Mouse (Mus musculus): ENCODE measurements at regions not wholly inside any gene's neighbourhood (a gene's known extent, or its start where the extent isn't known, plus 50 kb on each side); places are given as distances from the start of the nearest gene placed in this dataset.
"Not testable (repeated sequence)": the region's sequence is repeated elsewhere in the genome, so short reads cannot be mapped to it uniquely, and the experiment has no call there.

DNA sequence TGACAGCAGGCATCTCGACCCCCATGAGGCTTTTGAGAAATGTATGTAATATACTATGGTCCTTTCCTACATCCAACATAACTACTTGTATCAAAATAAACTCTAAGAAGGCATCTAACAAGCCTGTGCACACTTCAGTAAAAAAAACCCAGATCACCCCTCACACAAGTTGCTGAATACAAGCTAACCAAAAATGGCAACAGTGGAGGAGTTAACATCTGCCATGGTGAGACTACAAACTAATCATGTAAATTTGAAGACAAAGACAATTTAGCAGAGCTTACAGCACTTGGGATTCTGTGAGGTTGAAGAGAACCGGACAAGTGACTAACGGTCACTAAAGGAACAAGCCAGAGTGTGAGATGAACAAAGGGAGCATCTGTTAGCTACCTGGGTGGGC lies 380.6 kb upstream of the Ngly1 start:
- no peak for DNase-seq (ENCODE audit: low read depth, low spot score)

DNA sequence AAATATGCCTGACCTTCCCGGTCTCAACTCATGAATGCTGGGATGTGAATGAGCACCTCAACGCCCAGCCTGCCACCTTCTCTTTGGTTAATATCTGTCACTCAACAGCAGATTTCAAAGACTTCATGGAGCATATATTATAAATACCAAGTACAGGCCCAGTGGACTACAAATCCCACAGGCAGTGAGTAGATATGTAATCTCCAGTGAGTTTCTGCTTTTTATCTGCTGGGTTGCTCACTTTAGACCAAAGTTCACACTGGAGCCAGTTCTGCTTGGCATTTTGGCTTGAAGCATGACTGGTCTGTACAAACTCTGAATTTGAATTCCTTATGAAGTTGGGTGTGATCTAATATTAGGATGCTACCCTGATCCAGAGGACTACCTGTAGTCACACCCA lies 377.1 kb upstream of the Ngly1 start:
- DNase-seq (ENCODE audit: low read depth, low spot score): no peak

DNA sequence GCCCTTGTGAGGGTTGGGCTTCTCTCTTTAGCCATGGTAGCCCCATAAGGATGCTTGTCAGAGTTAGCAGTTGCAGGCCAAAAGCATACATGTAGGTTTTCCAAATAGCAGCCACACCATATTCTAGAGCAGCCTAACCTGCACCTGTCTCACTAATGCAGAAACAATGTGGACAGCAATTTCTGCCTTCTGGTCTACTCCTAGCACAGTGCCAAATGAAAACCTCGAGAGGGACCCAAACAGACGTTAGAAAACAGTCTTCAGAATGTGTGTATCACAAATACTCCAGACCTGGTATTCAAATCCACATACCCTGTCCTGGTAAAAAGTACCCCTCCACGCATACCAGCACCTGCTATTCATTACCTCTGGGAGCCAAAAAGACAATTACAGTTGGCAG lies 368.9 kb upstream of the Ngly1 start:
- DNase-seq (ENCODE audit: low read depth, low spot score): peak; percentile 12

DNA sequence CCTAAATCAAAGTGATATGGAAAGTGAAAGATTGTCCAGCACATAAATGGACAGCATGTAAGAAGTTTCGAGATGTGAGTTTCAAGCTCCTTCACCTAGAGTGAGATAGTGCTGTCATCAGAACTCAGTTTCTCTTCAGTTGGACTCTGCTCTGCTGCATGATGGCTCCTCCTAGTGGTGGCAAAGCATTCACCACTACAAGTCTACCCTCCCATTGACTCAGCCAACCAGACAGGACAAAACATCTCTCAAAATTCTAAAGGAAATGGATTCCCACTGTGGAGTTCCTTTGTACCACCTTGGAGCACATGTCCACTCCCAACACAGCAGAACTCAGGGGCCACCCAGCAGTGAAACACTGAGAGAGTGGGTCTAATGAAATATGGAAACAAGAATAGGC lies 367.8 kb upstream of the Ngly1 start:
- peak; percentile 79 for DNase-seq (ENCODE audit: low read depth, low spot score)

DNA sequence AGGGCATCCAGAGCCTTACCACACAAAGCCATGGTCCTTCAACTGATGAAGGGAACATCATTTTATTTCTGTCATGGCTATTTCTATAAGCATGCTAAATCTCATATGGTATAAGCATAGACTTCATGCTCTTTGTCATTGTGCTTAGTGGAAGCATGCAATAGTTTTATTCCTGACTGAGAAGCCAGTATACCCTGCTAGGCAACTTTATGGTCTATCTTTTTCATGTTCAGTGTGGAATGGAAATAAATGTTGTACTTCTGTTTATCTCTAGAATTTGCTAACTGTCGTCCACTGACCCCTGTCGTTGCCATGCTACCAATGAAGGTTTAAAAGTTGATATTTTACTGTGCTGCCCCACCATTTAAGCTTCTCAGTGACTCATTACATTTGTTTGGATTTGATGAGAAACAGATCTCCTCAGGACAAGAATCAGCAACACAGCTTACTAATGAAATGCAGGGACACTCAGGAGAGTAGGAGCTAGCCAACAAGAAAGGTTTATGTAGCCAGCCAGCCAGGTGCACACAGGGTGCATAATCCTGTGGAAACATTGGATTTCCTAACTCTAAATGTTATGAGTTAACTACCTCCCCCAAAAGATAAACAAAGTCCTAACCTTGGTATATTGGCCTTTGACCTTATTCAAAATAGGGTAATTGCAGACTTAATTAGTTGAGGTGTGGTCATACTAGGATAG lies 364.3 kb upstream of the Ngly1 start:
- DNase-seq (ENCODE audit: low read depth, low spot score): no peak

DNA sequence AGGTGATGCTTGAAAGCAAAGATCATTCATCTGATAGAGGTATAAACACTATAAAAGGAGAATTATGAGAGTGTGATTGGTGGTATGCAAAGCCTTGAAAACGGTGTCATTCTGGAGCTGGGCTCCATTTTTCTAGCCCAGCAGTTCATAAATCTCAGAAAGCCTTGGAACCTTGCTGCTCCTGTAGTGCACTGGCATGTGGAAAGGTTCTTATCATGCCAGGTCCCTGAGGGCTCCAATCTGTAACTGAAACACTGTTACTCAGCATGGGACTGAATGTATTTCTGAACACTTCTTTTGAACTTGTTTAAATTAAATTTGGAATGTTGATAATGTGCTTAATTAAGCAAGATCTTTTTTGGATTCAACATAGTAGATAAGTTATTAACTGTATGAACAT lies 352.0 kb upstream of the Ngly1 start:
- DNase-seq (ENCODE audit: low read depth, low spot score): no peak

DNA sequence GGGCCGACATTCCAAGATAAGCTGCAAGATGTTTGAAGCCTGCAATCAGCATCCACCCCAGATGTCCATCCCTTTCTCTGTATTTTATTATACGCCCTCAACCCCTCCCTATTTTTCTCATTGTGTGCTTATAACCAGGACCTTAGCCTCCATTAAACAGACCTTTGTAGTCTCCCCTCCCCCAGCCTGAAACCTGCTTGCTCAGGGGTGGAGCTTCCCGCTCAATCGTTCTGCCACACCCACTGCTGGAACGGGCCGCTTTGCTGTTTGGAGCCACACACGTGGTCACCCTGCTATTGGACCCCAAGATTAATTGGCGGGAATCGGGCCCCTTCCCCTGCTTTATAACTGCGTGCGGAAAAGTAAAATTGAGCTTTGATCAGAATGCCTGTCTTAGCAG lies 342.7 kb upstream of the Ngly1 start:
- peak; percentile 12 for DNase-seq (ENCODE audit: low read depth, low spot score)

DNA sequence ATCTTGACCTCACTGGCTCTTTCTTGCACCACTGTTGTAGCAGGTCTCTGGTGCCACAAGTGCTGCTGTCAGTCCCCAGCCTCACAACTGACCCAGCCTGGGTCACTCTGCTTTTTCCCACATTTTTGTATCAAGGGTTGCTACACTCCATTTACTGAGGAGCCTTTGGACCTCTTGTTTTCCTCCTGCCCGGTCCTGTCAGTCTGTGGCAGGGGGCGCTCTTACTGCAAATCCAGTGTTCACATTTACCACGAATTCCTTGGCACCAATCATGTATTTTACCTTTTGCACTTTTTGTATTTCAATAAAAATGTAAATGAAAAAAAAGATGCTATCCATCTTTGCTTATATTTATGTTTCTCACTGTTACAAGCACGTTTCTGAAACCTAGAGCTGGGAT lies 335.9 kb upstream of the Ngly1 start:
- not testable (repeated sequence) for DNase-seq (ENCODE audit: low read depth, low spot score)

DNA sequence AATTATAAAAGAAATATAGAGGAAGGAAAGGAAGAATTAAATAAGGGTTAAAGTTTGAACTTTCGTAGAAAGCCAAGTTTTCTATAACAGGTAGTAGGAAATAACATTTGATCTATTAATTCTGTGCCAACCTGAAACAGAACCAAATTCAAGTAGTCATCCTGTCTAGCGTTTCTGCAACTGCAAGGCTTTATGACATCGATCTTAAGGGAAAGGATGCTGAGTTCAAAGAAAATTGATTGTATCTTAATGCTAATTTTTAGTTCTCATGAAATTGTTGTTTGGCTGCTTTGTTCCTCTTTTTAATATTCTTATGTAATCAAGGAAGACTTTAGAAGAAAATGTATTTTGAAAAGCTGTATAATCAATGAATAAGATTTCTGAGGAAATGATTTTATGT lies 334.9 kb upstream of the Ngly1 start:
- DNase-seq (ENCODE audit: low read depth, low spot score): no peak

DNA sequence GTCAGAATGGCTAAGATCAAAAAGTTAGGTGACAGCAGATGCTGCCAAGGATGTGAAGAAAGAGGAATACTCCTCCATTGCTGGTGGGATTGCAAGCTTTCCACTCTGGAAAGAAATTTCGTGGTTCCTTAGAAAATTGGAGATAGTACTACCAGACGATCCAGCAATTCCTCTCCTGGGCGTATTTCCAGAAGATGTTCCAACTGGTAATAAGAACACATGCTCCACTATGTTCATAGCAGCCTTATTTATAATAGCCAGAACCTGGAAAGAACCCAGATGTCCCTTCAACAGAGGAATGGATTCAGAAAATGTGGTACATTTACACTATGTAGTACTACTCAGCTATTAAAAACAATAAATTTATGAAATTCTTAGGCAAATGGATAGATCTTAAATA lies 324.4 kb upstream of the Ngly1 start:
- DNase-seq (ENCODE audit: low read depth, low spot score): not testable (repeated sequence)

DNA sequence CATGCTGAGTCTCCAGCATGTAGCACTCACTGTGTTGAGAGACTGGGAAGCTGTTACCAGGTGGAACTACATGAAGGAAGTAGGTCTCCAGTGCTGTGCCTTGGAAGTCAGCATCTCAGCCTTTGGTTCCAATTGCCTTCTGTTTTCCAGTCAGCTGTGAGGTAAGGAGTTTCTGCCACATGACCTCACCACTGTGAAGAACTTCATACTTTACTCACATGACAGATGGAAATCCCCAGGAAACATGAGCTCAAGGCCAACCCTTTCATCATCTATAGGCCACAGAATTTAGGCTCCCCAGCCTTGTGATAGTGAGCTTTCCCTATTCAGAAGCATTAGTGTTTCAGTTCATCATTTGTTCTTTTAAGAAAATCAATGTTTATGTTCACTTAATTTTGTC lies 314.4 kb upstream of the Ngly1 start:
- DNase-seq (ENCODE audit: low read depth, low spot score): no peak

DNA sequence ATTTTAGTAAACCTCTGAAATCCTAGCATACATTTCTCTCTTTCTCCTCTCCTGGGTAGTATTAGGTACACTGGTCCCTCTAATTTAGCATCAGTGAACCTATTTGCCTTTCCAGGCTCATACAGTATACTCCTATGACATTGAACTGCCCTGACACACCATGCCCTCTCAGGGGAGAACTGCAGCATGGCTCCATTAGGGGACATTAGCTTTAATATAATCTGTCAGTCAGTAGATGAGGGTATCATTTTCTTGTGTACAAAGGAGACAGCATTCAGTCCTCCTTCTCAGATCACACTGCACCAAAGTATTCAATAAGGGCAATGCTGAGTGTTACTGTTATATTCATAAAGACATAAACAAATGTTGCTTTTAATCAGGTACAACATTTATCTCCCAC lies 278.8 kb upstream of the Ngly1 start:
- DNase-seq (ENCODE audit: low read depth, low spot score): no peak

DNA sequence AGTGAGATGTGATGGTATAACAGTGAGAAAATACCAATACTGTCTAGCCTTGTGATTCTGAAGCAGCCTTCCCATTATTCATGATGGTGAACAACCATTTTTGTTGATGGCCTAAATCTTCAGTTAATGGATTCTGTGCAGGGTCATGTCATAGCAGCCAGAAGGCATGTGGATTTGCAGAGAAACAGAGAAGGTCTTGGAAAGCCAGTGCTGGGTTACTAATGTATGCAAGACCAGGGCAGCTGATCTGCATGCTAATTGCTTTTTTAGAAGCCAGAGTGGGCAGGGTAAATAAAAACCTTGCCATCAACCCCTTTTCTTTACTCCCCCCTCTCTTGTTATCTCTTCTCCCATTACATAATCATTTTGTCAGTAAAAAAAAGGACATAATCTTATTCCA lies 278.3 kb upstream of the Ngly1 start:
- no peak for DNase-seq (ENCODE audit: low read depth, low spot score)

DNA sequence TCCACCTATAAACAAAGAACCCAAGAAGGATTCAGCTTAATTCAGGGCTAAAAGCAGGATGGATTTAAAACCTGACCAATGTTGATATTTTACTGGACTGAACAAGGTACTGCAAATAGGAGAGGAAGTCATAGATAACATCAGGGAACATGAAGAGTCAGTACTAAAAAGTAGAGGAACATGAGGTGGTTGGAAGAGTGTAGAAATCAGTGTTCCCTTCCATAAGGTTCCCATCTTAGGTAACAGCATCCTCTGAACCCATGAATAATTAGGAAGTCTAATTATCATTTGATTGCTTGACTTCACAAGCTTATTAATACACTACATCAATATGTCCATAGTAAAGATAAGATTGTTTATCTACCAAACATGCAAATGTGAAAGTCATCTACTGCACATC lies 277.8 kb upstream of the Ngly1 start:
- DNase-seq (ENCODE audit: low read depth, low spot score): no peak

DNA sequence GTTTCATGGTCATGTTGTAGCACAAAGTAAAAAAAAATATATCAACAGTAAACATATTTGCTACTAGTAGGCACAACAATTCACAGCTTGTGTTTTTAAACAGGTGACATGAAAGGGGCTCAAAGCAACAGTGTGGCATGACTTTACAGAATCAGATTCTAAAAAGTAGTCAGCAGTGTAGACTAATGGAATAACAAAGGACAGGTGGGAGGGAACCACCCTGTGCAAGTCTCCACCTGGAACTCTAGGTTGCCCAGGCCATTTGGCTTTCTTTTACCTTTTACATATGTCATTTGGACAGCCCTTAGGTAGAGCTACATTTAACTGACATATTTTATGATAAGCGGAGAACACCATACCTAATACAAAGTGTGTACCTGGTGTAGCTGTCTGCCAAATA lies 271.7 kb upstream of the Ngly1 start:
- peak; percentile 51 for DNase-seq (ENCODE audit: low read depth, low spot score)

DNA sequence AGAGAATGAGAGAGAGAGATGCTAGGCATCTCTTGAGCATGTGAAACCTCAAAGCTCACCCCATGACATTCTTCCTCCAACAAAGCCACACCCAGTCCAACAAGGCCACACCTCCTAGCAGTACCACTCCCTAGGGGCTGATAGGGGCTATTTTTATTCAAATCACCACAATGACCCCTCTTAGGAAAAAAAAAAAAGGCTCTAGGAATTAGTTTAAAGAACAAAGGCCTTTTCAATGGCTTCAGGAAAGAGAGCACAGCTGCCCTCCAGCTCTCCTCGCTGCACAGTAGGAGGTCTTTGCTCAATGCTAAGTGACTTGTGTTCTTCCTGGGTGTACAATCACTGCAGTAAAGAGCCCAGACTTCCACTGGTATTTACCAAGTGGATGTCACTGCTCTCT lies 270.8 kb upstream of the Ngly1 start:
- DNase-seq (ENCODE audit: low read depth, low spot score): peak; percentile 97

DNA sequence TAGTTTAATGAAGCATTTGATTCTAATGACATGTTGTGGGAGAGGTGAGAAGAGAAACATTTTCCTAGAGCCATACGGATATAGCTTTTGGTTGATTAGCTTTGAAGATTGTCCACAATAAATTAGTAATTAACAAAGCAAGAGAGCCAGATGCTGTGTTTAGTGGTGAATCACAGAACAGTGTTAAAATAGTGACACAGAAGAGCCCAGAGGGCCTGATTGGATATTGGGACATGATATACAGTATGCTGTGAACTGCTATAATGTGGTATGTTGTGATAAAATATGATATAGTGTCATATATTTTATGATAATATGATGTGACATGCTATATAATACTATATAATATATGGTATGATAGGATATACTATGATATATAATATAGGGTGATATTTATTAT lies 243.7 kb upstream of the Ngly1 start:
- no peak for DNase-seq (ENCODE audit: low read depth, low spot score)

DNA sequence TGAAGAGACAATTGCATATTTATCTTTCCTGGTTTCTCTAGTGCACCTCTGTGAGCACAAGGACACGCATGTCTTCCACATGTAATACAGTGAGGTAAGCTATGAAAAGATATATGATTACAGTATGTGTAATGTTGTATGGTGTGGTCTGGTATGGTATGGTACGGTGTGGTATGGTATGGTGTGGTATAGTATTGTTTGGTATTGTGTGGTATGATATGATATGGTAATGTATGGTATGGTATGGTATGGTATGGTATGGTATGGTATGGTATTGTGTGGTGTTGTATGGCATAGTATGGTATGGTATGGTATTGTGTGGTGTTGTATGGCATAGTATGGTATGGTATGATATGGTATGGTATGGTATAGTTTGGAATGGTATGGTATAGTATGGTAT lies 242.1 kb upstream of the Ngly1 start:
- no peak for DNase-seq (ENCODE audit: low read depth, low spot score)

DNA sequence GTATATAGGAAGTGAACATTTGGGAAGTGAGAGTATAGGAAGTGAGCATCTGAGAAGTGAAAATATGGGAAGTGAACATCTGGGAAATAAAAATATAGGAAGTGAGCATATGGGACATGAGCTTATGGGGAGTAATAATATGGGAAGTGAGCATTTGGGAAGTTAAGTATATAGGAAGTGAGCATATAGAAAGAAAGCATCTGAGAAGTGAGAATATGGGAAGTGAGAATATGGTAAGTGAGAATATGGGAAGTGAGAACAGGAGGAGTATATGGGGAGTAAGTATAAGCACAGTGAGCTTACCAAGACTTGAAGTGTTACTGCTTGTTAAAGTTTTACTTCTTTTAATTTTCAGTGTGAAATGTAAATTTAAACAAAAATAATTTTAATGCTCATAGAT lies 239.3 kb upstream of the Ngly1 start:
- no peak for DNase-seq (ENCODE audit: low read depth, low spot score)

DNA sequence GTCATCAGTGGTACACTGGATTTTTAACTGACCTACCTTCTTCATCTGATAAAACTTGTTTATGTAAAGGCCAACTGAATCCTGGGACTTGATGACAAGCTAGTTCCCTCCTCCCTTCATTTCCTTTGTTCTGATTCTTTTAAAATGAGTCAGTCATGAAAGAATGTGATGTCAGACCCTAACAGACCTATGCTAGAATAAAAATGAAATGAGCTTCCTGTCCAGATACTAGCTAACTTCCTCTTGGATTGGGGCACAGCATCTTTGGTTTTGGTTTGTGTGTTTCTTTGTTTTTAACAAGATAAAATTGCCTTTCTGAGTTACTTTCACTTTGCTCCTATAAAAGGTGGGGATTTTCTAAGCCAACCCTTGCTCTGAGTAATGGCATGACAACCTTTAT lies 225.2 kb upstream of the Ngly1 start:
- no peak for DNase-seq (ENCODE audit: low read depth, low spot score)

DNA sequence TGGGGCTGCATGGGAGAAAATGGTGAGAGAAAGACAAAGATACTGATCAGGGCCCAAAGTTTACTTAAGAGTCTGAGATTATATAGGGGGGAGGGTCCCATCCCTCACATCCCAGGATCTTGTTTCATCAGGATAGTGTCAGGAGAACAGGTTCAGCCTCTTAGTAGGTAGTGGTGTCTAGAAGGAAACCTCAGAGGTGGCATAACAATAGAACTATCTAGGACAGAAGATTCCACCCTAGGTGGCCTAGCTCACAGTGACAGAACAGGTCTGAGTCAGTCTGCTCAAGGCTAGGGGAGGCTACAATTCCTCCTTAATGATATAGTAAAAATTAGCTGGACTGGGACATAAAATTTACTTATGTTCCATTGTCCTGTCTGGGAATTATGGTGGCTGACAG lies 211.3 kb upstream of the Ngly1 start:
- peak; percentile 87 for DNase-seq (ENCODE audit: low read depth, low spot score)

DNA sequence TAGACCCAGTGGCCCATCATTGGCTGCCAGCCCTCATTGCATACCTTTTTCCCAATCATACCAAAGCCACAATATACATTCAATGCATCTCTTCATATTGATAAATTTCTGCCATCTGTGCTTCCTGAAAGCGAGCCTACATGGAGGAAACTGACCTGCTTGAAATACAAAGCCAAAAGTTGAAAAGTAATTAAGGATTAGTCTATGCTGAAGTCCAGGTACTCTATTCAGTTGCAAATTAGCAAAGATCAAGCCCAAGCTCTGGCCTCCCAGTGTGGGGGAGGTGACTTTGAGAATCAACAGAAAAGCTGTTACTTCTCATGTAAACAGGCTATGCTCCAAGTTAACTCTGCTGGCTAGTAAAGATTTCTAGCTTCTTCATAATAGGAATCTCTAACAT lies 210.7 kb upstream of the Ngly1 start:
- DNase-seq (ENCODE audit: low read depth, low spot score): peak; percentile 60

DNA sequence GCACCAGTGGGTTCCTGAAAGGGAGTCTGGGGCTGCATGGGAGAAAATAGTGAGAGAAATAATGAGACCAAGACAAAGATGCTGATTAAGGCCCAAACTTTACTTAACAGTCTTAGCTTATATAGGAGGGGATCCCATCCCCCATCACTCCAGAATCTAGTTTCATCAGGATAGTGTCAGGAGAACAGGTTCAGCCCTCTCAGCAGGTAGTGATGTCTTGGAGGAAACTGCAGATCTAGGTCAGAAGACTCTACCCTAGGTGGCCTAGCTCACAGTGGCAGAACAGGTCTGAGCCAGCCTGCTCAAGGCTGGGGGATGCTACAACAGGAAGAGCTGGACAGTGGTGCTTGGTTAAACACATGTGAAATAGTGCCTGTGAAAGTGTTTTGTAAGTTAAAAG lies 204.6 kb upstream of the Ngly1 start:
- peak; percentile 68 for DNase-seq (ENCODE audit: low read depth, low spot score)

DNA sequence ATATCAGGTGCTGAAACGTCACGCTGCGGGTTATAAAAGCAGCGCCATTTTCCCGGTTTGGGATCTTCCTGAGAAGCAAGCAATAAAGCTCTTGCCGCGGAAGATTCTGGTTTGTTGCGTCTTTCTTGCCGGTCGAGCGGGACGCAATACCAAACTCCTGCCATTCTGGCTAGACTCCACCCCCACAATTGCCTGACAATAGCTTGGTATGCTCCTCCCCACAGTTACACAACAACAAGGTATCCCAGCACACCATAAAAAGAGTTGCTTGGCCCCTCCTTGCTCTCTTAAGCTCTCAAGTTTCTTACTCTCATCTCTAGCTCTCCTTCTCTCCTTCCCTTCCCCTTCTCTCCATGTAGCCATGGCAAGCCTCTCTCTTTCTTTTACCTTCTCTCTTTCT lies 176.5 kb upstream of the Ngly1 start:
- peak; percentile 54 for DNase-seq (ENCODE audit: low read depth, low spot score)

All from ES-CJ7 (cell line).